In the genomic region with DNA sequence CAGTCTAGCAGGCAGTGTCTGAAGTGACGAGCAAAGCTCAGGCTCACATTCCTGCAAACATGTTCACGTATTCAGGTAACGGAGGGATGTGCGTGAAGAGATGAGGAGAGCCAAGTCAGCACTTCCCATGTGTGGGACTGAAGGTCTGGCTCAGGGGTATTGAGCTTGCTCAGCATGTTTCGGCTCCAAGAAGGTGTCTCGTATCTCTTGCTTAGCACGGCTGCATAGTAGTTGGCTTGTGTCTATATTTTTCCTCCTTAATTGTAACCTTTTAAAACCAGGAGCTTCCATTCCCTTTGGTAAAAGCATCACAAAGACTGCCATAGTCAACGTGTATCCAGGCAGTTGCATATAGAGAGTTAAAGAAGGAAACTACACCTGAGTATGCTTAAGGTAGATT, we compare ENCODE assay signal across 23 mouse cellular contexts. TPM values are rescaled to one million over a fixed set of nuclear protein-coding genes. Genes with fewer than 3 reads are reported as not detected.
DNase-seq lines count a peak whose midpoint lies in the region; ATAC-seq and TF ChIP-seq lines count a peak whose summit lies in the region.
"Had no signal": no experiment of that assay in that cellular context is flagged by ENCODE, and none has a peak within 500 bp of the region (broad histone marks: within the 10 kb centered on the region; RNA-seq: fewer than 3 reads in every experiment).

No protein-coding gene starts in this region.

- in situ Hi-C loops in CH12.LX (cut with MboI; ENCODE audit: low pct_ligation_motif_present, low pct_unique_long_range_greater_than_20kb, low sequenced_read_pairs): no loop called here

- H3K36me3 ChIP-seq in midbrain, embryonic 11.5 days (ENCODE audit: control insufficient read depth, insufficient read depth, low read length): no peaks in the 10 kb centered on the region; the same call in 1 of the 2 replicates
- H3K36me3 ChIP-seq in midbrain, embryonic 15.5 days (replicated peaks): no peaks in the 10 kb centered on the region
- H3K36me3 ChIP-seq in CH12.LX (replicated peaks in 1 of 2; ENCODE audit: control insufficient read depth in 1 of 2, insufficient read depth in 1 of 2, low read length in 1 of 2): no peaks in the 10 kb centered on the region
- peaks cover 38% of the 10 kb centered on the region for H3K36me3 ChIP-seq in myocyte (ENCODE audit: control insufficient read depth, insufficient read depth)

- H3K79me2 ChIP-seq in CH12.LX (replicated peaks; ENCODE audit: control insufficient read depth, extremely low read depth, insufficient read depth, poor library complexity, severe bottlenecking): no peaks in the 10 kb centered on the region
- H3K79me2 ChIP-seq in myocyte (ENCODE audit: control insufficient read depth, insufficient read depth): no peaks in the 10 kb centered on the region

- no peaks in the 10 kb centered on the region for H3K27me3 ChIP-seq in midbrain, embryonic 11.5 days (ENCODE audit: control insufficient read depth, insufficient read depth, low read length)
- no peaks in the 10 kb centered on the region for H3K27me3 ChIP-seq in midbrain, embryonic 15.5 days (replicated peaks)
- H3K27me3 ChIP-seq in CH12.LX (replicated peaks) (no peaks in the 10 kb centered on the region), myocyte (ENCODE audit: control insufficient read depth, insufficient read depth, insufficient read length) (no peaks in the 10 kb centered on the region)
- H3K27me3 ChIP-seq: Patski had no signal

- H3K9me3 ChIP-seq in midbrain, embryonic 11.5 days (ENCODE audit: control insufficient read depth, low read length): no peaks in the 10 kb centered on the region
- H3K9me3 ChIP-seq in midbrain, embryonic 15.5 days: no peaks in the 10 kb centered on the region
- no peaks in the 10 kb centered on the region for H3K9me3 ChIP-seq in CH12.LX (replicated peaks; ENCODE audit: low read length)
- H3K9me3 ChIP-seq: G1E had no signal

- TF ChIP-seq EP300 in CH12.LX (IDR thresholded peaks at IDR 0.05; ENCODE audit: low read length): 0 out of 2 replicates have a peak, but pooled peaks have one; percentile 21

- TF ChIP-seq CTCF in CH12.LX (conservative IDR thresholded peaks at IDR 0.05 in 1 of 2, IDR thresholded peaks at IDR 0.05 in 1 of 2; ENCODE audit: low read depth in 2 of 2, low read length in 2 of 2): no peak

- H3ac ChIP-seq in myocyte (ENCODE audit: control insufficient read depth, insufficient read length): no peak overlapping the region

- H3K27ac ChIP-seq in midbrain, embryonic 11.5 days (ENCODE audit: low read depth, low read length): no peak overlapping the region
- H3K27ac ChIP-seq in midbrain, embryonic 15.5 days: no peak overlapping the region
- no peak overlapping the region for H3K27ac ChIP-seq in CH12.LX (ENCODE audit: insufficient read depth, low read depth)

- 95% methylated on average over 8 of the region's 8 CpGs for WGBS in midbrain, embryonic 11.5 days
- 91% methylated on average over 8 of the region's 8 CpGs for WGBS in midbrain, embryonic 15.5 days

- no peak overlapping the region for H3K4me3 ChIP-seq in midbrain, embryonic 11.5 days (ENCODE audit: low read depth, low read length)
- H3K4me3 ChIP-seq in midbrain, embryonic 15.5 days: no peak overlapping the region
- H3K4me3 ChIP-seq in CH12.LX (replicated peaks in 1 of 3; ENCODE audit: low read depth in 2 of 3, low read length in 2 of 3, poor library complexity in 1 of 3) (no peak overlapping the region), myocyte (no peak overlapping the region)

- H3K4me1 ChIP-seq in midbrain, embryonic 11.5 days (ENCODE audit: control insufficient read depth, insufficient read depth, low read length): no peaks in the 10 kb centered on the region
- no peaks in the 10 kb centered on the region for H3K4me1 ChIP-seq in midbrain, embryonic 15.5 days
- peaks cover 3 to 22% of the 10 kb centered on the region in 2 experiments for H3K4me1 ChIP-seq in CH12.LX (ENCODE audit: control insufficient read depth in 1 of 2, insufficient read depth in 2 of 2)

- DNase-seq in heart, adult 11 months: peak; percentile 53
- no peak for DNase-seq in heart, adult 18-20 months
- DNase-seq in midbrain, embryonic 11.5 days (ENCODE audit: low spot score, missing footprints): peak; percentile 61
- DNase-seq in CH12.LX (ENCODE audit: extremely low read depth): no peak
- DNase-seq in urinary bladder, postnatal 10 days (ENCODE audit: low spot score): no peak
- DNase-seq: adrenal gland, adult 2 months; adrenal gland, adult 8-10 months; adrenal gland, postnatal 10 days; adrenal gland, postnatal 14 days; adrenal gland, postnatal 25 days; adrenal gland, postnatal 36 days; B cell, adult 2 months; cerebellum, adult 11 months; cerebellum, adult 11-12 months; cerebellum, adult 18-20 months; cerebellum, adult 2 months had no signal

- H3K4me2 ChIP-seq in midbrain, embryonic 11.5 days: no peak overlapping the region
- H3K4me2 ChIP-seq in midbrain, embryonic 15.5 days: no peak overlapping the region
- H3K4me2 ChIP-seq in CH12.LX (ENCODE audit: insufficient read depth, low read depth, poor library complexity, severe bottlenecking) (peak overlapping the region; percentile 93), myocyte (ENCODE audit: low read depth) (no peak overlapping the region)

- no peak for ATAC-seq in midbrain, embryonic 11.5 days (ENCODE audit: low FRiP score)
- no peak for ATAC-seq in midbrain, embryonic 15.5 days (replicated peaks)
- ATAC-seq in activated CD4-positive, CD25-positive, alpha-beta regulatory T cell, adult 4 months: no peak
- ATAC-seq: CD4-positive, CD25-positive, alpha-beta regulatory T cell, adult 4 months; Patski had no signal

- dilution Hi-C loops in CH12.LX (cut with MboI; ENCODE audit: extremely low pct_ligation_motif_present, extremely low pct_unique_long_range_greater_than_20kb, low sequenced_read_pairs): no loop called here

- H3K9ac ChIP-seq in midbrain, embryonic 11.5 days (ENCODE audit: low read length): no peak overlapping the region
- H3K9ac ChIP-seq in midbrain, embryonic 15.5 days: no peak overlapping the region
- H3K9ac ChIP-seq in CH12.LX (ENCODE audit: insufficient read depth, low read depth): no peak overlapping the region

- TF ChIP-seq RAD21 in CH12.LX (IDR thresholded peaks at IDR 0.05; ENCODE audit: low read depth, low read length): no peak

- no peak for TF ChIP-seq POLR2A in CH12.LX (IDR thresholded peaks at IDR 0.05; ENCODE audit: low read depth, low read length)
- TF ChIP-seq POLR2A in myocyte (IDR thresholded peaks at IDR 0.05; ENCODE audit: insufficient read length, low read depth): no peak

TF ChIP-seq in CH12.LX, 34 proteins besides CTCF, POLR2A, EP300 and RAD21:
- TF ChIP-seq HCFC1 (IDR thresholded peaks at IDR 0.05; ENCODE audit: low read depth, low read length) (no peak), BHLHE40 (IDR thresholded peaks at IDR 0.05; ENCODE audit: low read depth, low read length) (0 out of 2 replicates have a peak, but pooled peaks have one; percentile 9), MAFK (IDR thresholded peaks at IDR 0.05; ENCODE audit: insufficient replicate concordance, low read length) (peak; percentile 75)

TF ChIP-seq in myocyte, 11 proteins besides CTCF, POLR2A, EP300 and RAD21:
- TF ChIP-seq POLR2AphosphoS2 (IDR thresholded peaks at IDR 0.05; ENCODE audit: insufficient read length, low read depth) (peak; percentile 39), USF1 (IDR thresholded peaks at IDR 0.05; ENCODE audit: low read depth) (no peak), MYOD1 (IDR thresholded peaks at IDR 0.05; ENCODE audit: control insufficient read depth in 1 of 3, insufficient read length in 2 of 3, low read depth in 2 of 3) (no peak), REST (IDR thresholded peaks at IDR 0.05; ENCODE audit: insufficient read depth, insufficient read length) (no peak), TCF12 (IDR thresholded peaks at IDR 0.05; ENCODE audit: insufficient read depth, poor library complexity, severe bottlenecking) (no peak)

RNA-seq across cellular contexts. Expression of a gene that starts 50.7 kb away (rescaled TPM):
- total RNA-seq in heart, adult 18-20 months (2021): 10 to 100 TPM; 19.2 to 20.8 TPM
- 25.2 and 26.6 TPM in 2 replicates for polyA plus RNA-seq in midbrain, embryonic 11.5 days (2014; fragmentation: Nextera tagmentation; extraction: Ambion mirVana)
- 11.0 and 11.8 TPM in 2 replicates for polyA plus RNA-seq in midbrain, embryonic 15.5 days (2015; fragmentation: Nextera tagmentation; extraction: Ambion mirVana)
- total RNA-seq in CH12.LX (2012; rRNA removed): not detected in 2 replicates
- total RNA-seq in CH12.LX (2014; rRNA removed): not detected in 2 replicates
- polyA plus RNA-seq in CH12.LX (2012; ENCODE audit: insufficient read length, low read depth): not detected in 2 replicates
- 24.9 TPM for polyA plus RNA-seq in myocyte (2012; fragmentation: generic; extraction: Trizol)
- 1 to 10 TPM; 2.5 to 2.8 TPM for polyA plus RNA-seq in activated CD4-positive, CD25-positive, alpha-beta regulatory T cell, adult 4 months (2017; shearing (Covaris generic))
- total RNA-seq: MEL had no signal

Comparison
In these comparisons a context has a peak if more than half of its experiments do, and no peak if none do; other contexts are left out.
1. DNase-seq: peak in heart, adult 11 months (single experiment) and midbrain, embryonic 11.5 days (single experiment); none in heart, adult 18-20 months (0 of 2), CH12.LX (single experiment) and urinary bladder, postnatal 10 days (single experiment).